Mouse (Mus musculus): Measurements from ENCODE around the gene Efhd2.

The Efhd2 gene

GRCm38 (mm10) chr4:141874601-141875460 is at the start of gene Efhd2:
TSS of gene Efhd2 (minus strand) at chr4:141874920.
- peak; percentile 80 to 90 for DNase-seq

- no peak for DNase-seq
Observed at GRCm38 (mm10) chr4:141923961-141924360, 49.2 kb upstream of the Efhd2 start.

- DNase-seq, result no peak
Observed at GRCm38 (mm10) chr4:141920391-141920790, 45.7 kb upstream of the Efhd2 start.

GRCm38 (mm10) chr4:141917735-141918419 is 43.2 kb upstream of the Efhd2 start:
- no peak for DNase-seq

GRCm38 (mm10) chr4:141914040-141914439 is 39.3 kb upstream of the Efhd2 start:
- peak; percentile 51 to 75 for DNase-seq

- DNase-seq, result peak; percentile 62 to 67
Observed at GRCm38 (mm10) chr4:141913201-141913993, 38.7 kb upstream of the Efhd2 start.

- no peak for DNase-seq
Observed at GRCm38 (mm10) chr4:141904710-141905109, 30.0 kb upstream of the Efhd2 start.

- DNase-seq, result no peak
Observed at GRCm38 (mm10) chr4:141902479-141902858, 27.7 kb upstream of the Efhd2 start.

GRCm38 (mm10) chr4:141901711-141902478 is 27.2 kb upstream of the Efhd2 start:
- DNase-seq, result no peak

- no peak for DNase-seq
Observed at GRCm38 (mm10) chr4:141900421-141900820, 25.7 kb upstream of the Efhd2 start.

GRCm38 (mm10) chr4:141899936-141900335 is 25.2 kb upstream of the Efhd2 start:
- DNase-seq, result peak in 1 of 2 experiments; percentile 8

- no peak for DNase-seq
Observed at GRCm38 (mm10) chr4:141898905-141899304, 24.2 kb upstream of the Efhd2 start.

GRCm38 (mm10) chr4:141897838-141898237 is 23.1 kb upstream of the Efhd2 start:
- no peak for DNase-seq

GRCm38 (mm10) chr4:141897225-141897624 is 22.5 kb upstream of the Efhd2 start:
- DNase-seq, result no peak

- DNase-seq, result peak in 1 of 2 experiments; percentile 17
Observed at GRCm38 (mm10) chr4:141895772-141896171, 21.1 kb upstream of the Efhd2 start.

GRCm38 (mm10) chr4:141893157-141893784 is 18.6 kb upstream of the Efhd2 start:
- DNase-seq, result no peak

- DNase-seq, result no peak
Observed at GRCm38 (mm10) chr4:141886385-141886968, 11.8 kb upstream of the Efhd2 start.

- DNase-seq, result no peak
Observed at GRCm38 (mm10) chr4:141885451-141885850, 10.7 kb upstream of the Efhd2 start.

- DNase-seq, result no peak
Observed at GRCm38 (mm10) chr4:141882858-141883257, 8.1 kb upstream of the Efhd2 start.

GRCm38 (mm10) chr4:141881950-141882349 is 7.2 kb upstream of the Efhd2 start:
- no peak for DNase-seq

- DNase-seq, result no peak
Observed at GRCm38 (mm10) chr4:141881289-141881914, 6.7 kb upstream of the Efhd2 start.
